Mouse (Mus musculus) lung, adult 2 months (tissue): ENCODE data around the gene Gm21970. TPM values are rescaled to one million over a fixed set of nuclear protein-coding genes. Genes with fewer than 3 reads are reported as not detected.

Experiments
- DNase-seq: peaks from one replicate; pipeline ENCODE4 v3.0.0; 2022
- H3K4me1 ChIP-seq: fragments of 200-500 bp; 2 replicates; pipeline ENCODE4 v1.6.1; 2011; ENCODE audit warnings: low read length; ENCODE audit not compliant: control insufficient read depth, insufficient read depth
- H3K4me3 ChIP-seq: fragments of 200-500 bp; replicated peaks from 2 replicates; pipeline ENCODE3; 2011; ENCODE audit warnings: low read depth, mild to moderate bottlenecking, control low read depth, low read length; ENCODE audit errors: extremely low read depth
- CTCF ChIP-seq: fragments of 200-500 bp; IDR thresholded peaks from 2 replicates; pipeline ENCODE4 v1.5.1; 2011; ENCODE audit warnings: mild to moderate bottlenecking, low read length, control low read depth; ENCODE audit not compliant: insufficient read depth
- POLR2A ChIP-seq: fragments of 200-500 bp; IDR thresholded peaks from 2 replicates; pipeline ENCODE4 v1.6.1; 2011; ENCODE audit warnings: low read depth, mild to moderate bottlenecking, control low read depth, low read length, borderline replicate concordance; ENCODE audit errors: extremely low read depth
- WGBS: fragments of 180-500 bp; shearing (Covaris S2); methylation state at CpG from one replicate; pipeline ENCODE4 v1.1.7; 2018; 5-methylcytosine and 5-hydroxymethylcytosine counted together
- polyA plus RNA-seq: library from polyadenylated mRNA; depleted of rRNA; stranded (reverse); fragments of >200 nt; gene quantifications from 2 replicates; pipeline ENCODE4 v1.2.3, GENCODE M21; 2012

Gm21970 gene
- polyA plus RNA-seq, 1 experiment: not detected

- WGBS: 64% methylated on average over 21 of the region's 21 CpGs
- Histone ChIP-seq H3K4me3 (no peak overlapping the region), H3K4me1 (peaks cover 7% of the 10 kb centered on the region)
- TF ChIP-seq POLR2A: no peak
- no peak for TF ChIP-seq CTCF
- DNase-seq: no peak
Measured at GRCm38 (mm10) chr16:91458301-91458746, 66.8 kb downstream of the Gm21970 start.

- peaks cover 3% of the 10 kb centered on the region for H3K4me1 ChIP-seq
- H3K4me3 ChIP-seq: no peak overlapping the region
- TF ChIP-seq CTCF: no peak
- TF ChIP-seq POLR2A: no peak
- peak; percentile 18 for DNase-seq
- WGBS: 34% methylated on average over 5 of the region's 5 CpGs
Measured at GRCm38 (mm10) chr16:91458976-91459375, 67.5 kb downstream of the Gm21970 start.

GRCm38 (mm10) chr16:91459396-91459795 lies 67.9 kb downstream of the Gm21970 start:
- Histone ChIP-seq H3K4me1 (peaks cover 3% of the 10 kb centered on the region), H3K4me3 (no peak overlapping the region)
- TF ChIP-seq POLR2A (no peak), CTCF (no peak)
- DNase-seq: no peak
- 83% methylated on average over 3 of the region's 3 CpGs for WGBS

GRCm38 (mm10) chr16:91459841-91460370 lies 68.4 kb downstream of the Gm21970 start:
- TF ChIP-seq POLR2A (no peak), CTCF (peak; percentile 45; the same call in 1 of the 2 replicates)
- no peak for DNase-seq
- Histone ChIP-seq H3K4me1 (peaks cover 3% of the 10 kb centered on the region), H3K4me3 (no peak overlapping the region)
- WGBS: 72% methylated on average over 11 of the region's 11 CpGs

GRCm38 (mm10) chr16:91461066-91461638 lies 69.6 kb downstream of the Gm21970 start:
- TF ChIP-seq POLR2A (no peak), CTCF (no peak)
- no peak for DNase-seq
- WGBS: 33% methylated on average over 11 of the region's 11 CpGs
- peaks cover 8% of the 10 kb centered on the region for H3K4me1 ChIP-seq
- no peak overlapping the region for H3K4me3 ChIP-seq

GRCm38 (mm10) chr16:91461773-91462181 lies 70.3 kb downstream of the Gm21970 start:
- H3K4me3 ChIP-seq: no peak overlapping the region

GRCm38 (mm10) chr16:91462644-91463043 lies 71.1 kb downstream of the Gm21970 start:
- DNase-seq: no peak
- Histone ChIP-seq H3K4me1 (peaks cover 15% of the 10 kb centered on the region), H3K4me3 (no peak overlapping the region)
- WGBS: 73% methylated on average over 3 of the region's 3 CpGs
- TF ChIP-seq POLR2A: no peak
- TF ChIP-seq CTCF: no peak

More at GRCm38 (mm10) chr16:91461773-91462181, 70.3 kb downstream of the Gm21970 start:
- no peak for DNase-seq
- WGBS: 30% methylated on average over 9 of the region's 9 CpGs
- peaks cover 13% of the 10 kb centered on the region for H3K4me1 ChIP-seq
- TF ChIP-seq CTCF: no peak
- TF ChIP-seq POLR2A: no peak

GRCm38 (mm10) chr16:91463400-91463799 lies 71.9 kb downstream of the Gm21970 start:
- DNase-seq: no peak
- no peak for TF ChIP-seq CTCF
- no peak for TF ChIP-seq POLR2A
- H3K4me1 ChIP-seq: peaks cover 15% of the 10 kb centered on the region
- 51% methylated on average over 2 of the region's 2 CpGs for WGBS
- no peak overlapping the region for H3K4me3 ChIP-seq

- DNase-seq: no peak
- peaks cover 15% of the 10 kb centered on the region for H3K4me1 ChIP-seq
- no peak overlapping the region for H3K4me3 ChIP-seq
- no peak for TF ChIP-seq POLR2A
- 67% methylated on average over 4 of the region's 4 CpGs for WGBS
Measured at GRCm38 (mm10) chr16:91463836-91464400, 72.4 kb downstream of the Gm21970 start.
